Mouse (Mus musculus): ENCODE results near the gene Tmem140.

DNA sequence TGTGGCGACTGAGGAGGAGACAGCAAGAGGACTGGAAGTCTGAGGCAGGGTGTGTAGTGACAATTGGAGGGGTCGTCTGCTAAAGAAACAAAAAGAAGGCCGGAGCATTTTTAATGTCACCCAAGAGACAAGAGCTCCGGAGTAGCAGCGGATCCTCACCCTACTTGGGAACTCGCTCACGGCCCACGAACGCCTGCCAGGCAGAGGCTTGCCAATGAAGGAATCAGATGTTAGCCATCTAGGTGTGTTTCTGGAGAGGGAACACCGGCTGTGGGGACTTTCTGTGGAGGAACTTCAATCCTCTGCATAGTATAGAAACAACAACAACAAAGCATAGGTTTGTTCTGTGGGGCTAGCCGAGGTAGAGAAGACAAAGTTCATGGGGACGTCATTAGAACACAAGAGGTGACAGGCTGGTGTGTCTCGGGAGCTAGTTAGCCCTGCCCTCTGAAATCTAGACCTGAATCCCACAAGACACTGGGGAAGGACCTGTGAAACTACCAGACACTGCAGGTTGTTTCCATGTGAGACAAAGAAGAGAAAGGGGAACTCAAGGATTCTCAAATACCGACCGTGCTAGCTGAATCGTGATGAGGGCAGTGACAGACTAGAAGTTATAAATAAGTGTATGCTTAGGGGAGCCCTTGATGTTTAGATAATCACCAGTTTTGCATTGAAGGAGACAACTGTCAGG lies 4.5 kb downstream of the Tmem140 start:
- TF ChIP-seq CTCF (IDR thresholded peaks at IDR 0.05; ENCODE audit: borderline replicate concordance, control insufficient read depth, extremely low read depth, insufficient read depth, low read length, poor library complexity) (no peak), POLR2A (IDR thresholded peaks at IDR 0.05; ENCODE audit: control insufficient read depth, extremely low read depth, insufficient read depth, low read length, poor library complexity) (no peak)
